Mouse (Mus musculus): ENCODE results near the gene Krtap7-1. TPM values are rescaled to one million over a fixed set of nuclear protein-coding genes. Genes with fewer than 3 reads are reported as not detected.

Krtap7-1 gene
- polyA plus RNA-seq (2012; rRNA removed) (not detected in 2 replicates), polyA plus RNA-seq (2014; fragmentation: Nextera tagmentation; extraction: Ambion mirVana) (not detected in 2 replicates)

DNA sequence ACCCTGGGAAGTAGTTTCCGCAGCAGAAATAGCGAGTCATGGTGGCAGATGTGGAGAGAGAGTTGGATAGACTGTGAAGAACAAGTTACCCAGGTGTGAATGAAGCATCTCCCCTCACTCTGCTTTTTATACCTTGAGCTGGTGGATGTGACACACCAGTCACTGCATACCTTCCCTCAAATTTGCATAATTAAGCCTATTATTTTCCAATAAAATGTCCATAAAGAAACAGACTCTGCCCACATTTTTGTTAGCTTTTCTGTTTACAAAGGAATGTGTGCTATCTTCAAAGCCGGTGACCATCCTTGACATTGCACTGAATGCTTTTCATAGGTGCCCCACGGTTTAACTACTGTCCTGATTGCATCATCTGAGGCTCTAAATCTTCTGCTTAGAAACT is at the start of gene Krtap7-1:
Gene Krtap7-1, minus strand, starts transcription at position 101 of the 400 bp plus-strand sequence.
- Histone ChIP-seq H3K4me3 (ENCODE audit: insufficient read depth in 1 of 2, low read depth in 2 of 2, low read length in 2 of 2) (no peak within 1 kb of the TSS), H3K27ac (no peak within 1 kb of the TSS), H3K9me3 (ENCODE audit: control insufficient read depth, low read length) (no peaks in the 10 kb centered on the region), H3K4me1 (replicated peaks; ENCODE audit: control insufficient read depth in 2 of 2, insufficient read depth in 2 of 2, low read length in 1 of 2) (no peaks in the 10 kb centered on the region), H3K27me3 (ENCODE audit: control insufficient read depth, insufficient read depth, low read length) (no peaks in the 10 kb centered on the region), H3K36me3 (replicated peaks; ENCODE audit: control insufficient read depth, insufficient read depth, low read depth) (no peaks in the 10 kb centered on the region), H3K4me2 (ENCODE audit: low read depth) (no peak within 1 kb of the TSS), H3K9ac (replicated peaks) (no peak within 1 kb of the TSS)
- ATAC-seq (ENCODE audit: insufficient read depth), result no peak
- 64% methylated on average over 4 of the region's 4 CpGs for WGBS (ENCODE audit: insufficient replicate concordance)
- TF ChIP-seq CTCF (IDR thresholded peaks at IDR 0.05; ENCODE audit: low read depth) (no peak), EP300 (IDR thresholded peaks at IDR 0.05; ENCODE audit: low read depth) (no peak)
- DNase-seq (ENCODE audit: low read depth in 3 of 3, low spot score in 3 of 3), result no peak

DNA sequence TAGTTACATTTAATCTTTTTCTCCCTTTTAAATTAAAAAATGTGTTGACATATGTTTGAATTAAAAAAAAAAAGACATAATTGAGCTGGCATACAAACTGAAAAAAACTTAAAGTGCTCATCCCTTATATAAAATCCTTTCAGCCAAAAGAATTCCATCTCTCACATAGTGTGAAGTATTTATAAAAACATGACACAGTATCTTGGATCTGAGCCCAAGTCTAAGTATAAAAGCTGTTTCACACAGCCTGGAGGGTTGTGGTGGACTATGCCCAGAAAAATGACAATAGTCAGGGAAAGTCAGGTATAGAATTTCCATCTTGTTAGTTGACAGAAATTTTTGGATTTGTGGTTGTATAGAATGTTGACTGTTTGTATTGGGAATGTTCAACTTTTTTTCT is 42.2 kb upstream of the Krtap7-1 start:
- Histone ChIP-seq H3K27ac (no peak overlapping the region), H3K27me3 (ENCODE audit: control insufficient read depth, insufficient read depth, low read length) (no peaks in the 10 kb centered on the region), H3K4me2 (ENCODE audit: low read depth) (no peak overlapping the region), H3K9me3 (ENCODE audit: control insufficient read depth, low read length) (no peaks in the 10 kb centered on the region), H3K4me3 (ENCODE audit: insufficient read depth in 1 of 2, low read depth in 2 of 2, low read length in 2 of 2) (no peak overlapping the region), H3K9ac (replicated peaks) (no peak overlapping the region), H3K36me3 (replicated peaks; ENCODE audit: control insufficient read depth, insufficient read depth, low read depth) (no peaks in the 10 kb centered on the region), H3K4me1 (replicated peaks; ENCODE audit: control insufficient read depth in 2 of 2, insufficient read depth in 2 of 2, low read length in 1 of 2) (no peaks in the 10 kb centered on the region)
- no peak for DNase-seq (ENCODE audit: low read depth in 3 of 3, low spot score in 3 of 3)
- ATAC-seq (ENCODE audit: insufficient read depth), result no peak
- TF ChIP-seq CTCF (IDR thresholded peaks at IDR 0.05; ENCODE audit: low read depth), result no peak
- no peak for TF ChIP-seq EP300 (IDR thresholded peaks at IDR 0.05; ENCODE audit: low read depth)

DNA sequence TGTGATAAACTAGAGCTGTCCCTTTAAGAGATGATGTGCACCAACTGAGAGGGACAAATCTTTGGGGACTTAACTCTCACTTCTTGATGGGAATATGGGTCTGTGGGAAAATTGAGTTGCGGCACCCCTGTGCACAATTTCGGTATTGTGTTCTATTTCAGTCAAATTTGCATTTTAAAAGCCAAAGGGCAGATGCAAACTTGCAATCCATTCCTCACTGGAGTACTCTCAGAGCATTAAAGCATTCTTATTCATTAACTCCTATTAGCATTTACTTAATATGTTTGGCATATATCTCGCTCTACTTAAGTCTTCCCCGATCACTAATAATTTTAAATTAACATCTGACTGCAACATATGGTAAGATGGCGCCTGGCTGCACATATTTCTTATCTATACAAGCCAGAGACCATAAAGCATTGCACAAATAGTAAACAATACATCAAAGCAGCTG is 29.9 kb upstream of the Krtap7-1 start:
- WGBS (ENCODE audit: insufficient replicate concordance), result 56% methylated on average over 5 of the region's 5 CpGs

DNA sequence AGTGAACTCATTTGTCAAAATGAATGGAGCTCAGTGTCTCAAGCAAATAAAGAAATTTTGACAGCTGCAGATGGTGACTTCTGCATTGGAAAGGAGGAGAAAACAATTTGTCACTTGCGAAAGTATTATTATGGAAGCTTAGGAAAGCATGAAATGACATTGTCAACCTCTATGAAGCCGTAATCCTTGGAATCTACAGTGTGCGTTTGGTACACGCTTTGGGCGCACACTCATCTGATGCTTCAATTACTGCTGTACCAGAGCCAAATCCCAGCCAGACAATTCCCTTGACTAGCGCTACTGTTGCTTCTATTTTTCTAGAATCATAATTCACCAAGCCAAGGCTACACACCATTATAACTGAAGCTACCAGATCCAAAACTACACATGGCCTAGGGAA is 29.2 kb upstream of the Krtap7-1 start:
- Histone ChIP-seq H3K36me3 (replicated peaks; ENCODE audit: control insufficient read depth, insufficient read depth, low read depth) (no peaks in the 10 kb centered on the region), H3K4me2 (ENCODE audit: low read depth) (no peak overlapping the region), H3K4me3 (ENCODE audit: insufficient read depth in 1 of 2, low read depth in 2 of 2, low read length in 2 of 2) (no peak overlapping the region), H3K9ac (replicated peaks) (no peak overlapping the region), H3K9me3 (ENCODE audit: control insufficient read depth, low read length) (no peaks in the 10 kb centered on the region), H3K4me1 (replicated peaks; ENCODE audit: control insufficient read depth in 2 of 2, insufficient read depth in 2 of 2, low read length in 1 of 2) (no peaks in the 10 kb centered on the region), H3K27me3 (ENCODE audit: control insufficient read depth, insufficient read depth, low read length) (no peaks in the 10 kb centered on the region), H3K27ac (no peak overlapping the region)
- DNase-seq (ENCODE audit: low read depth in 3 of 3, low spot score in 3 of 3), result no peak
- TF ChIP-seq EP300 (IDR thresholded peaks at IDR 0.05; ENCODE audit: low read depth) (no peak), CTCF (IDR thresholded peaks at IDR 0.05; ENCODE audit: low read depth) (no peak)
- ATAC-seq (ENCODE audit: insufficient read depth), result no peak
- 70% methylated on average over 6 of the region's 6 CpGs for WGBS (ENCODE audit: insufficient replicate concordance)

More for the DNA sequence above, 29.9 kb upstream of the Krtap7-1 start:
- no peaks in the 10 kb centered on the region for H3K4me1 ChIP-seq (replicated peaks; ENCODE audit: control insufficient read depth in 2 of 2, insufficient read depth in 2 of 2, low read length in 1 of 2)
- H3K27ac ChIP-seq, result no peak overlapping the region
- no peaks in the 10 kb centered on the region for H3K9me3 ChIP-seq (ENCODE audit: control insufficient read depth, low read length)
- H3K4me2 ChIP-seq (ENCODE audit: low read depth), result no peak overlapping the region
- H3K36me3 ChIP-seq (replicated peaks; ENCODE audit: control insufficient read depth, insufficient read depth, low read depth), result no peaks in the 10 kb centered on the region
- ATAC-seq (ENCODE audit: insufficient read depth), result no peak
- no peaks in the 10 kb centered on the region for H3K27me3 ChIP-seq (ENCODE audit: control insufficient read depth, insufficient read depth, low read length)
- H3K4me3 ChIP-seq (ENCODE audit: insufficient read depth in 1 of 2, low read depth in 2 of 2, low read length in 2 of 2), result no peak overlapping the region
- no peak overlapping the region for H3K9ac ChIP-seq (replicated peaks)
- DNase-seq (ENCODE audit: low read depth in 3 of 3, low spot score in 3 of 3), result no peak
- TF ChIP-seq EP300 (IDR thresholded peaks at IDR 0.05; ENCODE audit: low read depth), result no peak
- TF ChIP-seq CTCF (IDR thresholded peaks at IDR 0.05; ENCODE audit: low read depth), result no peak

DNA sequence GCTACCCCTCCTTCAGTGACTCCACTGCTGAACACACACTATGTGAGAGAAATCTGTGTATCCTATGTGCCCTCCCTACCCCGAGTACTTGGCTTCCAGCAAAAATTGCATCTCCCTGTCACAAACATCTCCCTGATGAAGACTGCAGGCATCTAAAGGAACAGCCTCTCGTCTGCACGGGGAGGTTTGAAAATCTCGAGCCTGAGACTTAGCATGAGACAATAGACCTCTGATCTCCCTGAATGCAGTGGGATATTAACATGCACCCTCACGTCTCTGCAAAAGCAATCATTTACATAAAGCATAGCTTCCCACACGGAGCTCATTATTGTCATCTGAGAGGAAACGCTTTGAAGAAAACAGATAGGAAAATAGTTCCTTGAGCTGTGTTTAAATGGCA is 22.4 kb upstream of the Krtap7-1 start:
- no peak overlapping the region for H3K4me3 ChIP-seq (ENCODE audit: insufficient read depth in 1 of 2, low read depth in 2 of 2, low read length in 2 of 2)
- no peaks in the 10 kb centered on the region for H3K9me3 ChIP-seq (ENCODE audit: control insufficient read depth, low read length)
- no peaks in the 10 kb centered on the region for H3K4me1 ChIP-seq (replicated peaks; ENCODE audit: control insufficient read depth in 2 of 2, insufficient read depth in 2 of 2, low read length in 1 of 2)
- 49% methylated on average over 7 of the region's 7 CpGs for WGBS (ENCODE audit: insufficient replicate concordance)
- DNase-seq (ENCODE audit: low read depth in 3 of 3, low spot score in 3 of 3) (no peak), ATAC-seq (ENCODE audit: insufficient read depth) (no peak)
- no peaks in the 10 kb centered on the region for H3K27me3 ChIP-seq (ENCODE audit: control insufficient read depth, insufficient read depth, low read length)
- H3K27ac ChIP-seq, result no peak overlapping the region
- H3K36me3 ChIP-seq (replicated peaks; ENCODE audit: control insufficient read depth, insufficient read depth, low read depth), result no peaks in the 10 kb centered on the region
- no peak overlapping the region for H3K9ac ChIP-seq (replicated peaks)
- TF ChIP-seq CTCF (IDR thresholded peaks at IDR 0.05; ENCODE audit: low read depth), result no peak
- TF ChIP-seq EP300 (IDR thresholded peaks at IDR 0.05; ENCODE audit: low read depth), result no peak
- H3K4me2 ChIP-seq (ENCODE audit: low read depth), result no peak overlapping the region

Data from liver, embryonic 14.5 days (tissue).